Mouse (Mus musculus) liver, adult 2 months (tissue): ENCODE results near the gene Fgfr2. TPM values are rescaled to one million over a fixed set of nuclear protein-coding genes. Genes with fewer than 3 reads are reported as not detected.
"Not testable (repeated sequence)": the region's sequence is repeated elsewhere in the genome, so short reads cannot be mapped to it uniquely, and the experiment has no call there.

Experiments used
- DNase-seq: peaks from one replicate; pipeline ENCODE4 v3.0.0-alpha.2; 2011; ENCODE audit warnings: low read depth, low spot score; ENCODE audit errors: extremely low read depth
- H3K27ac ChIP-seq: fragments of 200-500 bp; replicated peaks from 2 replicates; pipeline ENCODE4 v1.5.1; 2012; ENCODE audit warnings: low read depth, mild to moderate bottlenecking, control low read depth, inconsistent platforms, low read length; ENCODE audit not compliant: insufficient read depth
- H3K27me3 ChIP-seq: fragments of 200-500 bp; 2 replicates; pipeline ENCODE4 v1.6.1; 2012; ENCODE audit warnings: mild to moderate bottlenecking, moderate library complexity, low read length, inconsistent platforms; ENCODE audit not compliant: control insufficient read depth, insufficient read depth
- H3K36me3 ChIP-seq: fragments of 200-500 bp; 2 replicates; pipeline ENCODE4 v1.6.1; 2012; ENCODE audit warnings: low read length, inconsistent platforms; ENCODE audit not compliant: control insufficient read depth, insufficient read depth
- H3K4me1 ChIP-seq: fragments of 200-500 bp; 2 replicates; pipeline ENCODE4 v1.6.1; 2011; ENCODE audit warnings: low read length; ENCODE audit not compliant: control insufficient read depth, insufficient read depth
- H3K4me3 ChIP-seq: fragments of 200-500 bp; 2 replicates; pipeline ENCODE4 v1.5.1; 2011; ENCODE audit warnings: low read depth, mild to moderate bottlenecking, control low read depth, low read length, moderate library complexity; ENCODE audit not compliant: insufficient read depth
- H3K79me2 ChIP-seq: fragments of 200-500 bp; 2 replicates; pipeline ENCODE4 v1.6.1; 2012; ENCODE audit warnings: inconsistent platforms, mild to moderate bottlenecking, low read length, moderate library complexity; ENCODE audit not compliant: control insufficient read depth, insufficient read depth
- H3K9ac ChIP-seq: fragments of 200-500 bp; 2 replicates; pipeline ENCODE4 v1.6.1; 2012; ENCODE audit warnings: low read depth, mild to moderate bottlenecking, control low read depth, inconsistent platforms, low read length
- CTCF ChIP-seq: fragments of 200-500 bp; IDR thresholded peaks from 2 replicates; pipeline ENCODE4 v1.5.1; 2011; ENCODE audit warnings: low read depth, low read length, control low read depth
- POLR2A ChIP-seq: fragments of 200-500 bp; IDR thresholded peaks from 2 replicates; pipeline ENCODE4 v1.6.1; 2011; ENCODE audit warnings: low read length, control low read depth; ENCODE audit not compliant: insufficient read depth; ENCODE audit errors: extremely low read depth
- WGBS: fragments of 180-500 bp; shearing (Covaris S2); methylation state at CpG from one replicate; pipeline ENCODE4 v1.1.7; 2018; 5-methylcytosine and 5-hydroxymethylcytosine counted together
- polyA plus RNA-seq: library from polyadenylated mRNA; depleted of rRNA; stranded (reverse); fragments of >200 nt; gene quantifications from 2 replicates; pipeline ENCODE4 v1.2.3, GENCODE M21; 2012
- total RNA-seq: library from RNA; depleted of rRNA; stranded (reverse); fragments of >200 nt; gene quantifications from 2 replicates; pipeline ENCODE4 v1.2.3, GENCODE M21; 2014

Fgfr2 gene
- total and polyA plus RNA-seq, 2 experiments, result 16.7 to 35.2 TPM

- Histone ChIP-seq H3K27me3 (no peaks in the 10 kb centered on the region), H3K4me3 (no peak overlapping the region), H3K36me3 (peaks cover 50% of the 10 kb centered on the region), H3K79me2 (no peaks in the 10 kb centered on the region), H3K27ac (no peak overlapping the region), H3K9ac (no peak overlapping the region), H3K4me1 (no peaks in the 10 kb centered on the region)
- no peak for DNase-seq
- WGBS, result 90% methylated on average over 1 of the region's 1 CpGs
- TF ChIP-seq CTCF (no peak), POLR2A (no peak)
These were observed 1688.9 kb downstream of the Fgfr2 start for GRCm38 (mm10) chr7:131434276-131434675.

GRCm38 (mm10) chr7:131432244-131432643 lies 1690.9 kb downstream of the Fgfr2 start:
- Histone ChIP-seq H3K4me3 (no peak overlapping the region), H3K36me3 (peaks cover 55% of the 10 kb centered on the region), H3K27me3 (no peaks in the 10 kb centered on the region), H3K4me1 (no peaks in the 10 kb centered on the region), H3K9ac (no peak overlapping the region), H3K27ac (no peak overlapping the region), H3K79me2 (no peaks in the 10 kb centered on the region)
- TF ChIP-seq CTCF (peak; percentile 27; the same call in 1 of the 2 replicates), POLR2A (no peak)
- peak; percentile 36 for DNase-seq
- 27% methylated on average over 1 of the region's 1 CpGs for WGBS

DNA sequence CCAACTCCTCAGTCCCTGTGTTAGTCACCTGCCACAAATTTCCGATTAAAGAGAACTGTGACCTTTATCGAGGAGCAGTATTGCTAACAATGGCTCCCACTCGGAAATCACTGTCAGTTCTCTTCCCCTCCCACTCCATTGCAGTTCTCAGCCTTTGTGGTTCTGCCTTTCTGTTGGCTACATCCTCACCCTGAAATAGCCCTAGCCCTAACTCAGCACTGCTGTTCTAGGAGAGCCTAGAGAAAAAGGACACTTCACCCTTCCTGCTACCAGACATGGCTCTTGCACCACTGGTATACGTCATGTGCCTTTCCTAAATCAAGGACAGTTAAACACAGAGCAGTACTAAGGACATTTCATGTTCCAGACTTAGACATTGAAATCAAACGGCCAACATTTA lies 1695.8 kb downstream of the Fgfr2 start:
- TF ChIP-seq POLR2A (no peak), CTCF (no peak)
- WGBS, result 93% methylated on average over 5 of the region's 5 CpGs
- DNase-seq, result no peak

GRCm38 (mm10) chr7:131424912-131425311 lies 1698.2 kb downstream of the Fgfr2 start:
- Histone ChIP-seq H3K36me3 (peaks cover 28% of the 10 kb centered on the region), H3K27me3 (no peaks in the 10 kb centered on the region), H3K4me3 (no peak overlapping the region), H3K9ac (no peak overlapping the region), H3K4me1 (no peaks in the 10 kb centered on the region), H3K27ac (no peak overlapping the region), H3K79me2 (peaks cover 3% of the 10 kb centered on the region; the same call in 1 of the 2 replicates)
- WGBS, result 80% methylated on average over 2 of the region's 2 CpGs
- TF ChIP-seq CTCF (no peak), POLR2A (no peak)
- no peak for DNase-seq

More for the DNA sequence above, 1695.8 kb downstream of the Fgfr2 start:
- Histone ChIP-seq H3K9ac (no peak overlapping the region), H3K79me2 (peaks cover 3% of the 10 kb centered on the region; the same call in 1 of the 2 replicates), H3K4me3 (no peak overlapping the region), H3K4me1 (no peaks in the 10 kb centered on the region), H3K27me3 (no peaks in the 10 kb centered on the region), H3K36me3 (peaks cover 45% of the 10 kb centered on the region), H3K27ac (no peak overlapping the region)

- Histone ChIP-seq H3K4me3 (no peak overlapping the region), H3K9ac (no peak overlapping the region), H3K27ac (no peak overlapping the region), H3K27me3 (no peaks in the 10 kb centered on the region), H3K79me2 (peaks cover 16% of the 10 kb centered on the region), H3K36me3 (no peaks in the 10 kb centered on the region; the same call in none of the 2 replicates), H3K4me1 (no peaks in the 10 kb centered on the region; the same call in 1 of the 2 replicates)
- TF ChIP-seq POLR2A (no peak), CTCF (no peak)
- DNase-seq, result no peak
These were observed 1705.5 kb downstream of the Fgfr2 start for GRCm38 (mm10) chr7:131417605-131418004.

- not testable (repeated sequence) for H3K9ac ChIP-seq, H3K4me3 ChIP-seq, H3K27ac ChIP-seq, DNase-seq, H3K36me3 ChIP-seq, H3K27me3 ChIP-seq, H3K4me1 ChIP-seq
- peaks cover 20% of the 10 kb centered on the region for H3K79me2 ChIP-seq
These were observed 1706.4 kb downstream of the Fgfr2 start for GRCm38 (mm10) chr7:131416742-131417141.
